Mouse (Mus musculus) hematopoietic stem cell, adult 5-6 weeks (primary cell): ENCODE measurements around the gene Tab1. TPM values are rescaled to one million over a fixed set of nuclear protein-coding genes. Genes with fewer than 3 reads are reported as not detected.
A peak's percentile ranks its signal among the peaks of the same experiment; 100 is the strongest.

Source experiments
- ATAC-seq, 2 experiments: fragments of 125-278 bp in 1 of 2; replicated peaks in 1 of 2; 2 replicates each; pipeline ENCODE4 v1.8.0; 2016 to 2017; ENCODE audit warnings: inconsistent platforms in 2 of 2, mild to moderate bottlenecking in 2 of 2, moderate number of reproducible peaks in 2 of 2, low read depth in 1 of 2, moderate TSS enrichment in 1 of 2; ENCODE audit not compliant: low FRiP score in 2 of 2, poor library complexity in 2 of 2, severe bottlenecking in 2 of 2, insufficient read depth in 1 of 2, low TSS enrichment in 1 of 2
- total RNA-seq: library from RNA; stranded (forward); fragments of 172-1452, 232-1000 nt; gene quantifications from 2 replicates; pipeline ENCODE4 v1.2.3, GENCODE M21; 2017

Gene Tab1
- total RNA-seq = 17.1 TPM in 2 replicates

GRCm38 (mm10) chr15:80132993-80133586 lies at the start of gene Tab1:
Gene Tab1, plus strand, starts transcription at chr15:80133127.
- ATAC-seq = peak; percentile 89 to 90

GRCm38 (mm10) chr15:80083276-80083731 lies 49.6 kb upstream of the Tab1 start:
- ATAC-seq = peak; percentile 94 to 95

GRCm38 (mm10) chr15:80083740-80084139 lies 49.2 kb upstream of the Tab1 start:
- no peak; a peak in 1 of 4 replicates for ATAC-seq

- no peak for ATAC-seq
Observed at GRCm38 (mm10) chr15:80087406-80088012, 45.4 kb upstream of the Tab1 start.

GRCm38 (mm10) chr15:80088637-80089036 lies 44.3 kb upstream of the Tab1 start:
- ATAC-seq = peak; percentile 89 to 91

- no peak for ATAC-seq
Observed at GRCm38 (mm10) chr15:80090155-80090554, 42.8 kb upstream of the Tab1 start.

DNA sequence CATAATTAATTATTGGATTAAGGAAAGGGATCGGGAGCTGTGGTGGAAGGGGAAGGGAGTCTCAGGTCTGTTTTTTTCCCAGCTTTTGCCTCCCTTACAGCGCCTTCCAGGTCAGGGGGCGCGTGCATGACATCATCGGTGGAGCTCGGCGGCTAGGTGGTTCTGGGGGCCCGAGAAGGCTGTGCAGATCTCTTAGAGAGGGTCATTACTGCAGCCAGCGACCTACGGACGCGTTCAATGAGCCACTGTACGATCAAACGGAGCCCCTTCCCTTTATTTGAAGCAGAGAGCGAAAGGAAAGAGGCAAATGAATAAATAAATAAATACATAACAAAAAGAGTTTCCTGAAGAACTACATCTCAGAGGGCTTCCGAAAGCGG lies 42.2 kb upstream of the Tab1 start:
- no peak for ATAC-seq

GRCm38 (mm10) chr15:80091121-80091955 lies 41.6 kb upstream of the Tab1 start, which contains the start of the genes Syngr1 and Rpl3:
Gene Syngr1, plus strand, starts transcription at chr15:80091334.
Gene Rpl3, minus strand, starts transcription at chr15:80091868.
- peak; percentile 63 to 66 for ATAC-seq

GRCm38 (mm10) chr15:80092041-80092441 lies 40.9 kb upstream of the Tab1 start:
- no peak for ATAC-seq

DNA sequence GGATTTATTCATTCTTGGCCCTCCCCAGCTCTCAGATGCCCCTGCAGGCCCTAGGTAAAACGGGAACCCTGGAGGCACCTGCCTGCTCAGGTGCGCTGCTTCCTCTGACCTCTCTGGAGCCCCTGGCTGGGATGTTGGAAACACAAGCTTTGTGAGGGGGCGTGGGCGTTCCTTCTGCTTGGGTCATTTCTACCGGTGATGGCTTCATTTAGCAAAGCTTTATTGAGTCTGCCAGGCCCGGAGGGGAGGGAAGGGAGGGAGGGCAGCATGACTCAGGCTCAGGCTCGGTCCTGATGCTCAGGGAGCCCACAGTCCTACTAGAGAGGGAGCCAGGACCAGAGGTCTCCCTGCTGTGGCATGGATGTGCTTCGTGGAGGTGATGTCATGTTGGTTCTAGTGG lies 40.3 kb upstream of the Tab1 start:
- ATAC-seq = no peak

GRCm38 (mm10) chr15:80094201-80094600 lies 38.7 kb upstream of the Tab1 start:
- no peak for ATAC-seq

- no peak for ATAC-seq
Observed at GRCm38 (mm10) chr15:80095596-80095995, 37.3 kb upstream of the Tab1 start.

GRCm38 (mm10) chr15:80096406-80096805 lies 36.5 kb upstream of the Tab1 start:
- ATAC-seq = no peak

DNA sequence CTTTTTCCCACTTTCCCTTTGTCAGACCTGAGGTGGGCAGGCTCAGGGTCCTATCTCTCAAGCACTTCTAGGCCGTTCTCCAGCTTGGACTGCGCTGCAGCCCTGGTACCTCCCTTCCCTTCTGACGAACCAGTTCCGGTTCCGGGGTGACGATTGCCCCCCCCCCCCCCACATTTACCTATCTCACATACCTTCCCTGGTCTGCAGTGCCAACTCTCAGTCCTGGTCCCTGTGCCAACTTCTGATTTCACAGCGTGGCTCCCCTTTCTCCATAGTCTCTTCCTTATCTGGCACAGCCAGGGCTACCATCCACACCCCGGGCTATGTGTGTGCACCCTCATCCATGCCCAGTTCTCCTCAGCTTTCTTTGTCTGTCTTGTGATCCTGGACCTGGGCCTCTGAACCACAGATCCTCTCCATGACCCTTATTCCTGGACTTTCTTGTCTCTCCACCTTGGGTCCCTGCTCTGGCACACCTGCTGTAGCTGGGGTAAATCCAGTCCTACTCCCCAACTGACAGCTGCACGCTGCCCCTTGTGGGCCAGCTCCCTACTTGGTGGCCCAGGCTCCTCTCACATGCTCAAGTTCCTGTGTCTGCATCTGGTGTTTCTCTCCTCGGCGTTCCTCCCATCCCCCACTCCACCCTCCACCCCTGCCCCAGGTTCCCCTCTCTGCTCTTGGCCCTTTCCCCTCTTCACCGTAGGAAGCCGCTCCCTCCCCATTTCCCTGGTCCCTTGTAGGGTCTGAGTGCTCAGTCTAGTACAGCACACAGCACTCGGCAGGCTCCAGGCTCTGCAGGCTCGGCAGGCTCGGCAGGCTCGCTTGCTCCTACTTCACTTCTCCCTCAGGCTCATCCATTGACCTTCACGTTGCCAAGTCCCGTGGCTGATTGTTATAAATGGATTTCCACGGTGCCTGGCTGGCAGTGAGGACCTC lies 35.7 kb upstream of the Tab1 start:
- ATAC-seq = peak; percentile 46 to 72

DNA sequence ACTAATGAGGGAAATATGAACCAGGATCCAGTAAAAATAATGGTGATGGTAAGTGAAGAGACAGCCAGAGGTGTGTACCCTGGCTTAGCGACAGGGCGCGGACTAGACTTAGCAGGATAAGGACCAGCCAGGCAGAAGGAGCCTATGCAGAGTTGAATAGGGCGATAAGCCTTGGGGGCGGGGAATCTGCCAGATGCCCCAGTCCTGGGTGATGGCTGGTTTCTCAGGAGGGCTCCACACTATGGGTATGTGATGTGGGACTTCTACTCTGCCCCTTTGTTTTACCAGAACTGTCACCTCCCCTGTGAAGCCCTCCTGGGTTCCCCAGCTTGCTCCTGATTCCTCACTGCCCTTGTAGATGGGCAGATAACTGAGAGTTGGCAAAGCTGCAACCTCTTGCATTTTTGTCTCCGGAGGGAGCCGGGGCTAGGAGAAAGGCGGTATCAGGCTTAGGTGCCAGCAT lies 34.9 kb upstream of the Tab1 start:
- no peak; a peak in 1 of 4 replicates for ATAC-seq

DNA sequence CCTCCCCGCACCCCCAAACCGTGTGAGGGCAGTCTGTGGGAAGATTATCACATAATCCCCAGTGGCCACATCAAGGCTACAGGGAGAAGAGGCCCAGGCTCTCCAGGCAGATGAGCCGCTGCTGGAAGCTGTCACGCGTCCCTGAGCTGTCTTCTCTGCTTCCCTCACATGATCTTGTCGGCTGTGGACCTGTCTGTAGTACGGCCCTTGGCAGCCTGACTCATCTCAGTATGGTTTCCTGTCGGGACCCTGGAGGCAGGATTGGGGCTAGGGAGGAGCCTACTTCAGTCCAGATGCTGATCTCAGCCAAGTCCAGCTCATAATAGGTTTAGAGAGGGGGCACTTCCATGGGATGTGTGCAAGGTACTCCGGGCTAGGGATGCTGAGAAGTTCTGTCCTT lies 34.1 kb upstream of the Tab1 start:
- ATAC-seq = no peak

GRCm38 (mm10) chr15:80099477-80099876 lies 33.5 kb upstream of the Tab1 start:
- ATAC-seq = no peak
